Comparison of ENCODE assay signal across 16 mouse cellular contexts in genomic region chr13:71179083-71179482, GRCm38 (mm10).
"Had no signal": no experiment of that assay in that cellular context is flagged by ENCODE, and none has a peak within 500 bp of the region (broad histone marks: within the 10 kb centered on the region; RNA-seq: fewer than 3 reads in every experiment).

No protein-coding gene starts in this region.

- H3K9me3 ChIP-seq: neural tube, embryonic 13.5 days; neural tube, embryonic 15.5 days; stomach, embryonic 15.5 days had no signal

- H3K4me1 ChIP-seq: neural tube, embryonic 13.5 days; neural tube, embryonic 15.5 days; stomach, embryonic 15.5 days had no signal

- H3K27ac ChIP-seq: neural tube, embryonic 13.5 days; neural tube, embryonic 15.5 days; stomach, embryonic 15.5 days; stomach, postnatal 0 days had no signal

- H3K9ac ChIP-seq: neural tube, embryonic 13.5 days; neural tube, embryonic 15.5 days; stomach, embryonic 15.5 days had no signal

- H3K27me3 ChIP-seq: neural tube, embryonic 15.5 days; stomach, embryonic 15.5 days had no signal

- DNase-seq: retina, postnatal 1 day; right cerebral cortex, adult 18-20 months; right cerebral cortex, postnatal 14 days; right cerebral cortex, postnatal 25 days; right cerebral cortex, postnatal 4 days; spleen, adult 18-20 months; thymus, adult 18-20 months; thymus, adult 2 months; thymus, postnatal 14 days; thymus, postnatal 25 days; thymus, postnatal 36 days; thymus, postnatal 4 days had no signal

- H3K4me2 ChIP-seq: neural tube, embryonic 13.5 days; neural tube, embryonic 15.5 days; stomach, embryonic 15.5 days had no signal

- H3K4me3 ChIP-seq: neural tube, embryonic 13.5 days; neural tube, embryonic 15.5 days; stomach, embryonic 15.5 days had no signal

- H3K36me3 ChIP-seq: neural tube, embryonic 13.5 days; neural tube, embryonic 15.5 days; stomach, embryonic 15.5 days had no signal
